Mouse (Mus musculus): ENCODE results near the gene Atf5.

The Atf5 gene

GRCm38 (mm10) chr7:44816470-44817021 is at the start of gene Atf5:
TSS of gene Atf5 (minus strand) at chr7:44816658.
- no peak for DNase-seq

DNA sequence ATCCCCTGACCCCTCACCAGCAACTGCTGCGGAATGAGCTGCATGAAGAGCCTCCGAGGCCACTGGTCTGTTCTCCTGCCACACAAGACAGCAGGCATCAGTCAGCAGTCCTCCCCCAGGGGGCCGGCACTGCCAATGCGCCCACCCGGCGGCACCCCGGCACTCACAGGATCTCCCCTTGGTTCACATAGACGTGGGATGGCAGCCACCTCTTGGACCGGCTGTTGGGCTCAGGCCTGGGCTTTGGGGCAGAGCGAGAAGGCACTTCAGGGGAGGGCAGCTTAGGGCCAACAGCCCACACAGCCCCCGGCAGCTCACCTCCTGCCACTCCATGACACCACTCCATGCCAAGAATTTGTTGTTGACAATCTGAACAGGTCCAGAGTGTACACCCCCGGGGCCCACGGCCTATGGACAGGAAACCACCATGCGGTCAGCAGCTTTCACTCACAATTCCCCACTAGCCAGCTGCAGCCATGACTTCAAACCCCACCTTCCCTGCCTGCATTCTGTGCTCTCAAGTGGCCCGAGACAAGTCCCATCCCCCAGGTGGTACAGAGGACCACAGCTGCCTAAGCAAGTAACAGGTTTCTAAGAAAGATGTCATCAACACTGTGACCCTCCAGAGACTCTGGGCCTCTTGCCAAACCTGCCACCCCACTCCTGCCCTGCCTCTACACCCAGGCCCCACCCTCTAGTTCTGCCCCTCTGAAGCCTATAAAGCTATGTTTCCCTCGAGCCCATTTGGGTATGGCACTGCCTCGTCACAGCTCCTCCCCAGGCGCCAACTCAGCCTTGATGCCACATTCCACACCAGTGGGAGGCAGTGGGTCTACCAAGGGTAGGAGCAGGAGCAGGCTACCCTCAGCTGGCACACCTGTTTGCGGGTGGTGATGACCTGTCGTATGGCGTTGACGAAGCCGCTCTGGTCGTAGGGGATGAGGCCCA is 48.4 kb upstream of the Atf5 start:
- no peak for DNase-seq

- DNase-seq = no peak
These were observed 47.6 kb upstream of the Atf5 start for GRCm38 (mm10) chr7:44863982-44864494.

GRCm38 (mm10) chr7:44863210-44863609 is 46.8 kb upstream of the Atf5 start:
- no peak for DNase-seq

GRCm38 (mm10) chr7:44862434-44862833 is 46.0 kb upstream of the Atf5 start:
- no peak for DNase-seq

GRCm38 (mm10) chr7:44861429-44861816 is 45.0 kb upstream of the Atf5 start:
- DNase-seq = no peak

- DNase-seq = peak; percentile 77
These were observed 44.3 kb upstream of the Atf5 start for GRCm38 (mm10) chr7:44860576-44861428.

- DNase-seq = no peak
These were observed 43.4 kb upstream of the Atf5 start for GRCm38 (mm10) chr7:44859896-44860295.

- no peak for DNase-seq
These were observed 41.4 kb upstream of the Atf5 start for GRCm38 (mm10) chr7:44857905-44858304.

GRCm38 (mm10) chr7:44857042-44857552 is 40.6 kb upstream of the Atf5 start, which contains the start of gene Pnkp:
TSS of gene Pnkp (plus strand) at chr7:44857139.
- DNase-seq = peak; percentile 88

- no peak for DNase-seq
These were observed 39.9 kb upstream of the Atf5 start for GRCm38 (mm10) chr7:44856265-44856916.

GRCm38 (mm10) chr7:44855036-44855435 is 38.6 kb upstream of the Atf5 start:
- no peak for DNase-seq

DNA sequence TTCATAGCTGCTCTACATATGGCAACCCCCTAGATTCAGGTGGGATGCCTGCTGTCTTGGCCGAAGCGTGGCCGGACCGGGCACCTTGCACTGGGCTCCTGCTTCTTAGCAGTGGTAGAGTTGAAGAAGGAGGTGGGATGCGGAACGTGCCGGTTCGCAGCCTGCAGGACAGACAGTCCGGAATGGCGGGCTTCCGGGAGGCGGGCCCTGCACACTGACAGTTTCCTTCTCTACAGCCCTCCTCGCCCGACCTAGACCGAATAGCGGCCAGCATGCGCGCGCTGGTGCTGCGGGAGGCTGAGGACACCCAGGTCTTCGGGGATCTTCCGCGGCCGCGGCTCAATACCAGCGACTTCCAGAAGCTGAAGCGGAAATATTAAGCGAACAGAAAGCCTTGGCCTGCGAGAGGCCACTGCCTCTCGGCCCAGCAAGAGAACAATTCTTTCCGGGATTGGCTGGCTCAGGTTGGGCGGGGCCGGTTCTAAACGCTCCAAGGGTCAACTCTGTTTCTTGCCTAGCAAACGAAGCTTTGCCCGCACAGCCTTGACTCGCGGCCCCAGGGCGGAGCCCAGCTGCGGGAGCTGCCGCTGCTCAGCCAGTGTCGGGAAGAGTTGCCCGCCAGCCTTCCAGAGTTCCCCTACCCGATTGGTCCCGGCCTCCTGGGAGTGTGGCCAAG is 38.0 kb upstream of the Atf5 start:
- peak; percentile 72 for DNase-seq

- no peak for DNase-seq
These were observed 37.3 kb upstream of the Atf5 start for GRCm38 (mm10) chr7:44853596-44854355.

DNA sequence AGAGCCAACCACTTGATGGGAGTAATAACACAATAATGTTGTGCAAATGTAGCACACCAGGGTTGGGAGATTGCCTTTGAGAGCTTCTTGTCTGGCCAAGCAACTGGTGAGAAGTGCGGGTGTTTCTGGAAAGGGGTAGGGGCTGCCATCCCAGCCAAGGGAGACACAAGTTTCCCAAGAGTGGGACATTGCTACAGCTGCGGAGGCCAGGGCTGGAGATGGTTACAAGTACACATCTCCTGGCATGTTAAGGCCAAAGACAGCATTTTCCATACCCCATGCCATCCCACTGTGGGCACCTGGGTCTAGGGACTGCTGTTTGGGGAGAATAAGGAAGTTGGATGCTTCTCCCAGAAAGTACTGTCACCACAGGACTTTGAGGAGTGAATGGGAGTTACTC is 36.6 kb upstream of the Atf5 start:
- no peak for DNase-seq

DNA sequence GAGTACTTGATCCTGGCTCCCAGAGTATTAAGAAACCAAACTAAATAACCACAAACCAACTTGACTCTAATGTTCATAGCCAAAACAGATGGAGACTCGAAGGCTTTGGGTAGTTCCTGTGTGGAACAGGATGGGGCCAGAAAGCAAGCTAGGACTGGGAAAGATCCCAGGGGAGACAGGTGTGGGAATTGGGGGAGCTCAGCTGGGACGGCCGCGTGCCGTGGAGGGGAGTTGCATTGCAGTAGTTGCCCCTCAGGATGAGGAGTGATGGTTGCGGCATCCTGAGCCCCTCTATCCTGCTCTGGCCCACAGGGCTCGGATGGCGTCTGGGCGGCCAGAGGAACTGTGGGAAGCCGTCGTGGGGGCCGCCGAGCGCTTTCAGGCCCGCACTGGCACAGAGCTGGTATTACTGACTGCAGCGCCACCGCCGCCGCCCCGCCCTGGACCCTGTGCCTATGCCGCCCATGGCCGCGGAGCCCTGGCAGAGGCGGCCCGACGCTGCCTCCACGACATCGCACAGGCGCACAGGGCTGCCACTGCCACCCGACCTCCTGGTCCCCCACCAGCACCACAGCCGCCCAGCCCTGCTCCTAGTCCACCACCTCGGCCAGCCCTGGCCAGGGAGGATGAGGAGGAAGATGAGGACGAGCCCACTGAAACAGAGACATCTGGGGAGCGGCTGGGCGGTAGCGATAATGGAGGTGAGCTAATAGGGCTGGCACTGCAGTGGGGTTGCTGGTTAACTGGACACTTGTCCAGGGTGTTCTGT is 36.0 kb upstream of the Atf5 start:
- no peak for DNase-seq

- DNase-seq = no peak
These were observed 35.3 kb upstream of the Atf5 start for GRCm38 (mm10) chr7:44851625-44852234.

DNA sequence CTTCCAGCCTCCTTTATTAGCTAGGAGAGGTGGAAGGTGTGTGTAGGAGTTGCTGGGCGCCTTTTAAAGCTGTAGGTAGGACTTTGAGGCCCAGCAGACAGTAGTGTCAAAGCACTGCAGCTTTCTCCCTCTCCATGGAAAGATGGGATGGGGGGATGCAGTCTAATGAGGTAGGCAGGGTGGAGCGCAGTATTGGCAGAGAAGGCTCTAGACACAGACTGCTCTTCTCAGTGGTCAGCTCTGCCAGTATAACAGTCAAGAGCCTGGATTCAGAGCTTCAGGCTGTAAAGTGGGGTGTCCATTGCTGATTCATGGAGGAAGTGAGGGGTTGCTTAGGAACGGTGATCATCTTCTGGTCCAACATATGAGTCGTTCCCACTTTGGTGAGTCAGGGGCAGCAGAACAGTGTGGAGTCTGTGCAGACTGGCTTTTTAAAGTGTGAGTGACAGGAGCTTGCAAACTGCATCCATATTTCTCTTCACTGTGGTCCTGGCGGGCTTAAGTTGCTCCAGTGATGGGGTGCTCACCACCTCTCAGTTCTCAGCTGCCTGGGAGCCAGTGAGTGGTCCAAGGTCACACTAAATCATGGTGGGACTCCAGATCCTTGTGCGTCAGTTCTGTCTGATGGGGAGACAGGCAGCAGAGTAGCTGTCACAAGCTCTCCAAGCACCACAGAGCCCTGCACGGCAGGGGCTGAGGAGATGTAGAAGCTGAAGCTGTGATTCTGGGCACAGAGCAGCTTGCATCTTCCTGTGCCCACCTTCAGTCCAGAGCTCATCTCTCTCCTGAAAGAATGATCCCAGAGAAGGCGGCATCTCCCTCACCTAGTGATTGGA is 34.5 kb upstream of the Atf5 start:
- no peak for DNase-seq

DNA sequence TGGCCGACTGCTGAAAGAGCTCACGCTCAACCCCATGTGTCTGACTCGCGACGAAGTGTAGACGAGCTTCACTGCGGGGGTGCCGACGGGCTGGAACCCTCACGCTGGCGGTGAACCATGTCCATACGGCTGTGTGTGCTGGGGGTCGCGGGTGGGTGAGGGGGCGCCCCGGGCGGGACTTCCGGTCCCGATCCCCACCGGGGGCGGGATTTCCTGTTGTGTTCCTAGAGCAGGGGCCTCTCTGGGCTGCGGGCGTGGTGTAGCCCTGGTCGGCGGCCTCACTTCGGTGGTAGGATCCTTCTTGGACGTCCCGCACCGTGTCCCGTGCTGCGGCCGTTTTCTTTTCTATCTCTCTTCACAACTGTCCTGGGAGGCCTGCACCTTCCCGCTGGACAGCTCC is 33.7 kb upstream of the Atf5 start:
- peak; percentile 79 for DNase-seq

All from right cerebral cortex, postnatal 14 days (tissue).